Mouse (Mus musculus) CH12.LX (cell line): ENCODE measurements around the gene Mon2. TPM values are rescaled to one million over a fixed set of nuclear protein-coding genes. Genes with fewer than 3 reads are reported as not detected.

Experiments used
- DNase-seq: peaks from one replicate; pipeline ENCODE4 v3.0.0-alpha.2; 2013; ENCODE audit errors: extremely low read depth
- H3K27ac ChIP-seq: 2 replicates; pipeline ENCODE4 v1.5.1; 2012; ENCODE audit warnings: low read depth, mild to moderate bottlenecking, control low read depth, moderate library complexity; ENCODE audit not compliant: insufficient read depth
- H3K27me3 ChIP-seq: replicated peaks from 2 replicates; pipeline ENCODE3; 2012; ENCODE audit warnings: inconsistent platforms
- H3K36me3 ChIP-seq, 2 experiments: replicated peaks in 1 of 2; 2 replicates each; pipeline versions ENCODE3 to v1.6.1; 2012; ENCODE audit warnings: inconsistent platforms in 1 of 2, low read length in 1 of 2, mild to moderate bottlenecking in 1 of 2, mixed read lengths in 1 of 2, moderate library complexity in 1 of 2; ENCODE audit not compliant: control insufficient read depth in 1 of 2, insufficient read depth in 1 of 2
- H3K4me1 ChIP-seq, 2 experiments: 2 replicates each; pipeline ENCODE4 v1.6.1; 2012; ENCODE audit warnings: inconsistent platforms in 1 of 2, moderate library complexity in 1 of 2; ENCODE audit not compliant: insufficient read depth in 2 of 2, control insufficient read depth in 1 of 2
- H3K4me2 ChIP-seq: 2 replicates; pipeline ENCODE4 v1.6.1; 2012; ENCODE audit warnings: low read depth, mild to moderate bottlenecking, control low read depth; ENCODE audit not compliant: poor library complexity, insufficient read depth, severe bottlenecking
- H3K4me3 ChIP-seq, 3 experiments: fragments of 150-350 bp in 1 of 3; sonication (generic) in 1 of 3; replicated peaks in 1 of 3; 2 replicates each; pipeline versions ENCODE3 to v1.5.1; 2011 to 2012; ENCODE audit warnings: low read depth in 2 of 3, low read length in 2 of 3, mild to moderate bottlenecking in 2 of 3, moderate library complexity in 2 of 3, control low read depth in 1 of 3, improper control_type of control experiment in 1 of 3, inconsistent platforms in 1 of 3, mixed read lengths in 1 of 3; ENCODE audit not compliant: poor library complexity in 1 of 3
- H3K79me2 ChIP-seq: replicated peaks from 2 replicates; pipeline ENCODE4 v1.6.1; 2012; ENCODE audit warnings: mild to moderate bottlenecking, moderate library complexity; ENCODE audit not compliant: control insufficient read depth, poor library complexity, insufficient read depth, severe bottlenecking; ENCODE audit errors: extremely low read depth
- H3K9ac ChIP-seq: 2 replicates; pipeline ENCODE4 v1.6.1; 2012; ENCODE audit warnings: low read depth, mild to moderate bottlenecking, control low read depth, moderate library complexity; ENCODE audit not compliant: insufficient read depth
- H3K9me3 ChIP-seq: replicated peaks from 2 replicates; pipeline ENCODE3; 2012; ENCODE audit warnings: low read length, inconsistent platforms, mixed read lengths
- BHLHE40 ChIP-seq: IDR thresholded peaks from 2 replicates; pipeline ENCODE4 v1.6.1; 2011; ENCODE audit warnings: mild to moderate bottlenecking, low read depth, low read length, improper control_type of control experiment
- CHD1 ChIP-seq: IDR thresholded peaks from 2 replicates; pipeline ENCODE4 v1.6.1; 2012; ENCODE audit warnings: low read depth, low read length, improper control_type of control experiment, inconsistent platforms
- CHD2 ChIP-seq: IDR thresholded peaks from 2 replicates; pipeline ENCODE4 v1.6.1; 2011; ENCODE audit warnings: low read length, improper control_type of control experiment
- CTCF ChIP-seq, 2 experiments: IDR thresholded peaks in 1 of 2; conservative IDR thresholded peaks in 1 of 2; 2 replicates each; pipeline ENCODE4 v1.5.1; 2011 to 2012; ENCODE audit warnings: low read depth in 2 of 2, low read length in 2 of 2, improper control_type of control experiment in 1 of 2, inconsistent platforms in 1 of 2, mild to moderate bottlenecking in 1 of 2, moderate library complexity in 1 of 2
- GABPA ChIP-seq: IDR thresholded peaks from 2 replicates; pipeline ENCODE4 v1.6.1; 2012; ENCODE audit warnings: low read depth, low read length, improper control_type of control experiment, inconsistent platforms; ENCODE audit not compliant: insufficient replicate concordance
- IRF4 ChIP-seq: IDR thresholded peaks from 2 replicates; pipeline ENCODE4 v1.6.1; 2014; ENCODE audit warnings: low read depth, mild to moderate bottlenecking, inconsistent platforms, low read length, improper control_type of control experiment
- JUN ChIP-seq: IDR thresholded peaks from 2 replicates; pipeline ENCODE4 v1.6.1; 2011; ENCODE audit warnings: low read depth, mild to moderate bottlenecking, low read length, improper control_type of control experiment, moderate library complexity; ENCODE audit not compliant: insufficient read depth
- JUND ChIP-seq: conservative IDR thresholded peaks from 2 replicates; pipeline ENCODE4 v1.6.1; 2011; ENCODE audit warnings: low read depth, low read length, improper control_type of control experiment
- KAT2A ChIP-seq: IDR thresholded peaks from 2 replicates; pipeline ENCODE4 v1.6.1; 2012; ENCODE audit warnings: low read length, improper control_type of control experiment, inconsistent platforms; ENCODE audit not compliant: insufficient replicate concordance
- MAFK ChIP-seq: IDR thresholded peaks from 2 replicates; pipeline ENCODE4 v1.6.1; 2011; ENCODE audit warnings: low read length, improper control_type of control experiment; ENCODE audit not compliant: insufficient replicate concordance
- NRF1 ChIP-seq: IDR thresholded peaks from 2 replicates; pipeline ENCODE4 v1.6.1; 2014; ENCODE audit warnings: low read depth, mild to moderate bottlenecking, inconsistent platforms, low read length, improper control_type of control experiment, moderate library complexity
- PAX5 ChIP-seq: IDR thresholded peaks from 2 replicates; pipeline ENCODE4 v1.6.1; 2012; ENCODE audit warnings: low read length, inconsistent platforms, mixed read lengths
- POLR2A ChIP-seq: IDR thresholded peaks from 2 replicates; pipeline ENCODE4 v1.6.1; 2011; ENCODE audit warnings: low read depth, mild to moderate bottlenecking, improper control_type of control experiment, low read length
- RAD21 ChIP-seq: IDR thresholded peaks from 2 replicates; pipeline ENCODE4 v1.6.1; 2011; ENCODE audit warnings: low read depth, mild to moderate bottlenecking, low read length, improper control_type of control experiment, moderate library complexity
- RCOR1 ChIP-seq: conservative IDR thresholded peaks from 2 replicates; pipeline ENCODE4 v1.6.1; 2012; ENCODE audit warnings: low read depth, mild to moderate bottlenecking, inconsistent platforms, low read length, improper control_type of control experiment
- SIN3A ChIP-seq: IDR thresholded peaks from 2 replicates; pipeline ENCODE4 v1.6.1; 2012; ENCODE audit warnings: low read length, improper control_type of control experiment, inconsistent platforms
- SMC3 ChIP-seq: IDR thresholded peaks from 2 replicates; pipeline ENCODE4 v1.6.1; 2011; ENCODE audit warnings: low read depth, low read length, improper control_type of control experiment
- TBP ChIP-seq: conservative IDR thresholded peaks from 2 replicates; pipeline ENCODE4 v1.6.1; 2011; ENCODE audit warnings: low read depth, low read length, improper control_type of control experiment
- UBTF ChIP-seq: IDR thresholded peaks from 2 replicates; pipeline ENCODE4 v1.6.1; 2012; ENCODE audit warnings: low read depth, mild to moderate bottlenecking, inconsistent platforms, low read length, improper control_type of control experiment, moderate library complexity
- USF1 ChIP-seq: IDR thresholded peaks from 2 replicates; pipeline ENCODE4 v1.6.1; 2014; ENCODE audit warnings: low read depth, mild to moderate bottlenecking, inconsistent platforms, low read length, improper control_type of control experiment
- USF2 ChIP-seq: conservative IDR thresholded peaks from 2 replicates; pipeline ENCODE4 v1.6.1; 2011; ENCODE audit warnings: low read depth, low read length, improper control_type of control experiment
- ZC3H11A ChIP-seq: IDR thresholded peaks from 2 replicates; pipeline ENCODE4 v1.6.1; 2012; ENCODE audit warnings: low read depth, mild to moderate bottlenecking, inconsistent platforms, low read length, improper control_type of control experiment
- ZNF384 ChIP-seq: IDR thresholded peaks from 2 replicates; pipeline ENCODE4 v1.6.1; 2012; ENCODE audit warnings: low read depth, low read length, improper control_type of control experiment, inconsistent platforms
- dilution Hi-C: fragments of 300-500 bp; cut with MboI; formaldehyde crosslinking; loops from 2 replicates; pipeline ENCODE4 v1.14.3; 2020; ENCODE audit warnings: low sequenced_read_pairs; ENCODE audit not compliant: extremely low pct_unique_long_range_greater_than_20kb, extremely low pct_ligation_motif_present
- in situ Hi-C: fragments of 300-500 bp; cut with MboI; formaldehyde crosslinking; loops from 3 replicates; pipeline ENCODE4 v1.14.3; 2019; ENCODE audit warnings: low sequenced_read_pairs, low pct_ligation_motif_present, low pct_unique_long_range_greater_than_20kb, mixed read lengths
- polyA plus RNA-seq: library from polyadenylated mRNA; unstranded; fragments of >175 nt; gene quantifications from 2 replicates; pipeline ENCODE4 v1.2.1, GENCODE M21; 2012; ENCODE audit warnings: low read depth; ENCODE audit not compliant: insufficient read length
- total RNA-seq, 2 experiments: library from RNA; depleted of rRNA; stranded (reverse); fragments of 300-350 nt in 1 of 2; fragments of >200 nt in 1 of 2; gene quantifications; 2 replicates each; pipeline ENCODE4 v1.2.3; 2012 to 2014

Gene Mon2
- total and polyA plus RNA-seq, 3 experiments: 18.6 to 31.0 (median 28.8) TPM

GRCm38 (mm10) chr10:122991053-122991452, 85.3 kb downstream of the Mon2 start:
- TF ChIP-seq CTCF (conservative IDR thresholded peaks at IDR 0.05 in 1 of 2, IDR thresholded peaks at IDR 0.05 in 1 of 2; ENCODE audit: low read depth in 2 of 2, low read length in 2 of 2) (no peak), ZC3H11A (no peak), USF2 (no peak), UBTF (no peak), BHLHE40 (no peak), JUN (no peak), MAFK (no peak), GABPA (no peak), TBP (no peak), ZNF384 (no peak), RCOR1 (no peak), CHD1 (no peak), SIN3A (no peak), POLR2A (no peak), RAD21 (no peak), NRF1 (no peak), USF1 (no peak), SMC3 (no peak), CHD2 (no peak)
- no peaks in the 10 kb centered on the region for H3K9me3 ChIP-seq
- no peaks in the 10 kb centered on the region for H3K27me3 ChIP-seq
- H3K36me3 ChIP-seq: peaks cover 17 to 41% of the 10 kb centered on the region in 2 experiments
- no peak overlapping the region for H3K4me3 ChIP-seq
- no peaks in the 10 kb centered on the region for H3K79me2 ChIP-seq
- dilution Hi-C loops: no loop called here
- in situ Hi-C loops: no loop called here
- H3K9ac ChIP-seq: no peak overlapping the region
- H3K4me1 ChIP-seq: peaks cover 5 to 21% of the 10 kb centered on the region in 2 experiments; a peak in 3 of 4 replicates
- no peak overlapping the region for H3K27ac ChIP-seq
- no peak overlapping the region for H3K4me2 ChIP-seq
- no peak for DNase-seq

- H3K27ac ChIP-seq: no peak overlapping the region
- no peaks in the 10 kb centered on the region for H3K27me3 ChIP-seq
- H3K4me1 ChIP-seq: peaks cover 5 to 21% of the 10 kb centered on the region in 2 experiments; a peak in 3 of 4 replicates
- H3K4me2 ChIP-seq: no peak overlapping the region
- no peaks in the 10 kb centered on the region for H3K9me3 ChIP-seq
- H3K79me2 ChIP-seq: no peaks in the 10 kb centered on the region
- in situ Hi-C loops (no loop called here), dilution Hi-C loops (no loop called here)
- no peak for DNase-seq
- H3K4me3 ChIP-seq: no peak overlapping the region
- TF ChIP-seq RAD21 (no peak), TBP (no peak), UBTF (no peak), ZNF384 (no peak), PAX5 (no peak), CHD2 (no peak), RCOR1 (no peak), JUND (no peak), CHD1 (no peak), SMC3 (no peak), USF2 (no peak), IRF4 (no peak), KAT2A (no peak)
- no peak overlapping the region for H3K9ac ChIP-seq
- peaks cover 15 to 36% of the 10 kb centered on the region in 2 experiments for H3K36me3 ChIP-seq
These were observed 85.7 kb downstream of the Mon2 start for GRCm38 (mm10) chr10:122990606-122991005.
